In the genomic region with DNA sequence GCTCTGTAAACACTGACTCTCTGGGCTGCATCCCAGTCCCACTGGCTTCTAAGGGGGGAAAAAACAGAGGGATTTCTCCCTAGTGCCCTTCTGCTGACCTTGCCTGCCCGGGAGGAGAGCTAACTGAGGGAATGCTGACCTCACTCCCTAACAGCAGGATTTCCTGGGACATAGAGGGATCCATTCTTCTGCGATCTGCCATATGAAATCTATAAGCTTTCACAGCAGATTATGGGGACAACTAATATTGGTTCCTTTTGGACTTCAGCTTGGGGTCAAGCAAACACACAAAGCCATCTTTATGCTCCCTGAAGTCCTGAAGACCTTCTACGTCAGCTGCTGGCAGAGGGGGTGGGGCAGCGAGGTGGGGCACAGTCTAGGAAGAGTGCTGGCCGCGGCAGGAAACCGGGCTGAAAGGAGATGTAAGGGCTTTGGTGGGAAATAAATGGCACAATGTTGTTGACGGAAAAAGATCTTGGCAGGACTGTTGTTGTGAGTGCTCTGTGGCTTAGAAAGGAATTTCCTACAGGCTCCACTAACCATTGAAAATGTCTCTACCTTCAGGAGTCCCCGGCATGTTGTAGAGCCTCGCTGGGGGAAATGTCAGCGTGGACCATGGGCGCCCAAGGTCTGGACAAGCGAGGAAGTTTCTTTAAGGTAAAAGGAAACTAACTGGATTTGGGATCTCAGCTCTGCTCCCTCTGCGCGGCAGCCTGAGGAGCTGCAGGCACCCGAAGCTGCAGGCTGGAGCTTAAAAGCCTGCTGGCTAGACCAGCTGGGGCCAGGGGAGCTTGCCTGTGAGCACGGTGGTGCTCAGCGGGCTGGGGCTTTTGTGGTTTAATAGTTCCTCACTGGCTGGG, we compare ENCODE assay signal across 9 mouse cellular contexts.
DNase-seq lines count a peak whose midpoint lies in the region; ATAC-seq lines count a peak whose summit lies in the region.
"Had no signal": no experiment of that assay in that cellular context is flagged by ENCODE, and none has a peak within 500 bp of the region (broad histone marks: within the 10 kb centered on the region; RNA-seq: fewer than 3 reads in every experiment).

No protein-coding gene starts in this region.

- 0 out of 2 replicates have a peak, but pooled peaks have one; percentile 53 for ATAC-seq in embryonic facial prominence, embryonic 13.5 days (ENCODE audit: insufficient number of reproducible peaks, insufficient read depth, low FRiP score, low TSS enrichment, low read depth)
- ATAC-seq in heart, embryonic 12.5 days (ENCODE audit: insufficient number of reproducible peaks, low FRiP score) = peak; percentile 75
- peak; percentile 89 for ATAC-seq in kidney, embryonic 14.5 days (ENCODE audit: low FRiP score, low TSS enrichment)
- ATAC-seq in liver, embryonic 16.5 days (ENCODE audit: low read depth) = no peak
- peak; percentile 85 for ATAC-seq in neural tube, embryonic 14.5 days (ENCODE audit: low read depth)

- no peaks in the 10 kb centered on the region for H3K27me3 ChIP-seq in embryonic facial prominence, embryonic 13.5 days
- no peaks in the 10 kb centered on the region for H3K27me3 ChIP-seq in heart, embryonic 12.5 days (replicated peaks)
- H3K27me3 ChIP-seq in kidney, embryonic 14.5 days (ENCODE audit: control insufficient read depth, insufficient read depth, low read length) = no peaks in the 10 kb centered on the region
- no peaks in the 10 kb centered on the region for H3K27me3 ChIP-seq in liver, embryonic 16.5 days (ENCODE audit: control insufficient read depth, insufficient read depth, low read depth, low read length)
- no peaks in the 10 kb centered on the region for H3K27me3 ChIP-seq in neural tube, embryonic 14.5 days (ENCODE audit: control insufficient read depth, insufficient read depth, low read length)

- H3K4me2 ChIP-seq in embryonic facial prominence, embryonic 13.5 days = peak overlapping the region; percentile 64
- peak overlapping the region; percentile 80 for H3K4me2 ChIP-seq in heart, embryonic 12.5 days
- H3K4me2 ChIP-seq in kidney, embryonic 14.5 days (replicated peaks; ENCODE audit: low read depth, low read length) = peak overlapping the region; percentile 31
- peak overlapping the region; percentile 28 for H3K4me2 ChIP-seq in liver, embryonic 16.5 days (ENCODE audit: low read depth, low read length)
- H3K4me2 ChIP-seq in neural tube, embryonic 14.5 days (ENCODE audit: low read depth, low read length) = peak overlapping the region; percentile 46

- no peaks in the 10 kb centered on the region for H3K9me3 ChIP-seq in embryonic facial prominence, embryonic 13.5 days
- H3K9me3 ChIP-seq in heart, embryonic 12.5 days (replicated peaks) = no peaks in the 10 kb centered on the region
- H3K9me3 ChIP-seq in kidney, embryonic 14.5 days (ENCODE audit: control insufficient read depth, low read length) = no peaks in the 10 kb centered on the region
- no peaks in the 10 kb centered on the region for H3K9me3 ChIP-seq in liver, embryonic 16.5 days (replicated peaks; ENCODE audit: control insufficient read depth, low read length)
- H3K9me3 ChIP-seq in neural tube, embryonic 14.5 days (ENCODE audit: control insufficient read depth, low read length) = no peaks in the 10 kb centered on the region

- peak; percentile 17 to 18 for DNase-seq in left cerebral cortex, adult 18-20 months (ENCODE audit: low spot score in 2 of 2)
- no peak for DNase-seq in left cerebral cortex, adult 11 months (ENCODE audit: low spot score)
- no peak for DNase-seq in spleen, adult 12 weeks (ENCODE audit: low spot score)

- H3K27ac ChIP-seq in embryonic facial prominence, embryonic 13.5 days = peak overlapping the region; percentile 91
- peak overlapping the region; percentile 82 for H3K27ac ChIP-seq in heart, embryonic 12.5 days (ENCODE audit: poor library complexity, severe bottlenecking)
- peak overlapping the region; percentile 96 for H3K27ac ChIP-seq in kidney, embryonic 14.5 days (ENCODE audit: low read depth, low read length)
- no peak overlapping the region for H3K27ac ChIP-seq in liver, embryonic 16.5 days (ENCODE audit: low read length)
- H3K27ac ChIP-seq in neural tube, embryonic 14.5 days (ENCODE audit: low read depth, low read length) = peak overlapping the region; percentile 16; the same call in 1 of the 2 replicates
- H3K27ac ChIP-seq: macrophage had no signal

- H3K4me3 ChIP-seq in embryonic facial prominence, embryonic 13.5 days = peak overlapping the region; percentile 35
- H3K4me3 ChIP-seq in heart, embryonic 12.5 days = peak overlapping the region; percentile 47
- H3K4me3 ChIP-seq in kidney, embryonic 14.5 days (ENCODE audit: low read length) = peak overlapping the region; percentile 26
- H3K4me3 ChIP-seq in liver, embryonic 16.5 days (ENCODE audit: low read depth, low read length) = peak overlapping the region; percentile 9
- peak overlapping the region; percentile 14 for H3K4me3 ChIP-seq in neural tube, embryonic 14.5 days (ENCODE audit: low read depth, low read length)

- 2% methylated on average over 18 of the region's 18 CpGs for WGBS in embryonic facial prominence, embryonic 13.5 days
- under 1% methylated on average over 18 of the region's 18 CpGs for WGBS in heart, embryonic 12.5 days
- WGBS in kidney, embryonic 14.5 days = 2% methylated on average over 18 of the region's 18 CpGs
- under 1% methylated on average over 18 of the region's 18 CpGs for WGBS in liver, embryonic 16.5 days (ENCODE audit: insufficient replicate concordance)
- WGBS in neural tube, embryonic 14.5 days = under 1% methylated on average over 18 of the region's 18 CpGs

- H3K4me1 ChIP-seq in embryonic facial prominence, embryonic 13.5 days = peaks cover 43% of the 10 kb centered on the region
- H3K4me1 ChIP-seq in heart, embryonic 12.5 days (replicated peaks) = peaks cover 39% of the 10 kb centered on the region
- peaks cover 34% of the 10 kb centered on the region for H3K4me1 ChIP-seq in kidney, embryonic 14.5 days (ENCODE audit: control insufficient read depth, insufficient read depth, low read length)
- 0 out of 2 replicates have a peak, but pooled peaks cover 3% of the 10 kb centered on the region for H3K4me1 ChIP-seq in liver, embryonic 16.5 days (ENCODE audit: control insufficient read depth, low read depth, low read length)
- H3K4me1 ChIP-seq in neural tube, embryonic 14.5 days (ENCODE audit: control insufficient read depth, insufficient read depth, low read length) = peaks cover 9% of the 10 kb centered on the region

- no peaks in the 10 kb centered on the region for H3K36me3 ChIP-seq in embryonic facial prominence, embryonic 13.5 days
- peaks cover 6% of the 10 kb centered on the region; the same call in 1 of the 2 replicates for H3K36me3 ChIP-seq in heart, embryonic 12.5 days
- H3K36me3 ChIP-seq in kidney, embryonic 14.5 days (ENCODE audit: control insufficient read depth, insufficient read depth, low read length) = no peaks in the 10 kb centered on the region
- no peaks in the 10 kb centered on the region for H3K36me3 ChIP-seq in liver, embryonic 16.5 days (ENCODE audit: control insufficient read depth, insufficient read depth)
- H3K36me3 ChIP-seq in neural tube, embryonic 14.5 days (ENCODE audit: control insufficient read depth, insufficient read depth, low read length) = no peaks in the 10 kb centered on the region

- peak overlapping the region; percentile 70 for H3K9ac ChIP-seq in embryonic facial prominence, embryonic 13.5 days
- peak overlapping the region; percentile 62 for H3K9ac ChIP-seq in heart, embryonic 12.5 days
- peak overlapping the region; percentile 53 for H3K9ac ChIP-seq in kidney, embryonic 14.5 days (ENCODE audit: low read depth, low read length)
- H3K9ac ChIP-seq in liver, embryonic 16.5 days (ENCODE audit: low read depth, low read length) = no peak overlapping the region
- peak overlapping the region; percentile 34; the same call in 1 of the 2 replicates for H3K9ac ChIP-seq in neural tube, embryonic 14.5 days (replicated peaks; ENCODE audit: low read depth, low read length)

Comparison
In these comparisons a context has a peak if more than half of its experiments do, and no peak if none do; other contexts are left out.
1. DNase-seq: peak in left cerebral cortex, adult 18-20 months (2 of 2); none in left cerebral cortex, adult 11 months (single experiment) and spleen, adult 12 weeks (single experiment).
2. H3K4me2 ChIP-seq: peak in every context shown above with its lines; median percentile 80 in heart, embryonic 12.5 days; 64 in embryonic facial prominence, embryonic 13.5 days; 46 in neural tube, embryonic 14.5 days; 31 in kidney, embryonic 14.5 days; 28 in liver, embryonic 16.5 days.
3. Peak in every context shown above with its lines, with median percentiles within 50 percentile points of each other: H3K4me3 ChIP-seq.